Mouse (Mus musculus): ENCODE measurements around the gene B3galt6. TPM values are rescaled to one million over a fixed set of nuclear protein-coding genes. Genes with fewer than 3 reads are reported as not detected.

B3galt6 gene
- total RNA-seq (2022), result 1 to 10 TPM; 7.8 to 9.5 (median 8.9) TPM

DNA sequence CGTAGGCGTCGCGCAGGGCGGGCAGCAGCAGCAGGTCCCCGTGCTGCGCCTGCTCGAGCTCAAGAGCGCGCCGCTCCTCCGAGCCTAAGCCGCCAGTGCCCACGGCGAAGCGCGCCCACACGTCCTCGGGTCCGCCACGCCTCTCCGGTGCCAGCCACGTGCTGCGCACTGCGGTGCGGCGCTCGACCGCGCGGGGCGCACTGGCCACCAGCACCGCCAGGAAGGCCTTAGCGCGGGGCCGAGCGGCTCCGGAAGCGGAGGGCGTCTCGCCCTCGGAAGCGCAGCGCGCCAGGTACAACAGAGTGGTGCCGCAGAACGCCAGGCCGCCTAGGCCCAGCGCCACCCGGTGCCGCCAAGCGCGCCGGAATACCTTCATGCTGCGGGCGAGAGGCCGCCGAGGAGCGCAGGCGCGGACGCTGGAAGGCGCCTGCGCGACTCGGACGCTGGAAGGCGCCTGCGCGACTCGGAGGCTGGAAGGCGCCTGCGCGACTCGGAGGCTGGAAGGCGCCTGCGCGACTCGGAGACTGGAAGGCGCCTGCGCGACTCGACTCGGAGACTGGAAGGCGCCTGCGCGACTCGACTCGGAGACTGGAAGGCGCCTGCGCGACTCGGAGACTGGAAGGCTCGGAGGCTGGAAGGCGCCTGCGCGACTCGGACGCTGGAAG is at the start of gene B3galt6, which contains the start of gene Sdf4:
Gene B3galt6 (minus strand): TSS at position 409 of the 665 bp plus-strand sequence.
Gene Sdf4 (plus strand): TSS at position 632 of the 665 bp plus-strand sequence.
- peak; percentile 75 for DNase-seq

DNA sequence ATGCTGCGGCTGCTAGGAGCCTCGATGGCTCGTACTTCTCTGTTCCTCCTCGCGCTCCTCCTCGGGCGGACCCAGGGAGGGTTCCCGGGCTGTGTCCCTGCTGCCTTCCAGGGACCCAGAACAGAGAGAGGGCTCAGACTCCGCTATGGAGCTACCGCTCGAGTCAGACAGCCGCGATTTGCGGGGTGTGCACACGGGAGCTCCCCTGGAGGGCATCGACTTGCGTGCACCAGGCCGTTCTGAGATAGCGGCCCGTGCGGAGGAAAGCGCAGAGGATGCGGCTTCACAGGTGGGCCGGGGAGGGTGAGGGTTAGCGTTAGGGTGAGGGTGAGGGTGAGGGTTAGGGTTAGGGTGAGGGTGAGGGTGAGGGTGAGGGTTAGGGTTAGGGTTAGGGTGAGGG is 42.5 kb upstream of the B3galt6 start:
- DNase-seq, result no peak

DNA sequence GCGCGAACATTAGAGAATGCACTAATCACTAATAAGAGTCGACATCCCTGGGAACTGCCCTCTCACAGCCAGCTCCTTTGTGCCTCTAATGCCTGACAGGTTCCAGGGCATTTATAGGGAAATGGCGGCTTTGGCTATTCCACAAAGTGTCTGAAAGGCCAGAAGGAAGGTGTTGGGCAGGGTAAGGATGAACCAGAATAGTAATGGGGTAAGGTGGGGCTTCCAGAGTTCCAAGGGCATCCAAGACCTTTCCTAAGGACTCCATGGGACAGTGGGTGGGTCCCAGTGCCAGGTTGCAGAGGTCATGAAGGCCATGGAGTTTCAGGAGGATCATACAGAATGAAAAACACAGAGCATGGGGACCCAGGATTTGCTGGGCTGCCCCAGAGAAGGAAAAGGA is 41.9 kb upstream of the B3galt6 start:
- no peak for DNase-seq

DNA sequence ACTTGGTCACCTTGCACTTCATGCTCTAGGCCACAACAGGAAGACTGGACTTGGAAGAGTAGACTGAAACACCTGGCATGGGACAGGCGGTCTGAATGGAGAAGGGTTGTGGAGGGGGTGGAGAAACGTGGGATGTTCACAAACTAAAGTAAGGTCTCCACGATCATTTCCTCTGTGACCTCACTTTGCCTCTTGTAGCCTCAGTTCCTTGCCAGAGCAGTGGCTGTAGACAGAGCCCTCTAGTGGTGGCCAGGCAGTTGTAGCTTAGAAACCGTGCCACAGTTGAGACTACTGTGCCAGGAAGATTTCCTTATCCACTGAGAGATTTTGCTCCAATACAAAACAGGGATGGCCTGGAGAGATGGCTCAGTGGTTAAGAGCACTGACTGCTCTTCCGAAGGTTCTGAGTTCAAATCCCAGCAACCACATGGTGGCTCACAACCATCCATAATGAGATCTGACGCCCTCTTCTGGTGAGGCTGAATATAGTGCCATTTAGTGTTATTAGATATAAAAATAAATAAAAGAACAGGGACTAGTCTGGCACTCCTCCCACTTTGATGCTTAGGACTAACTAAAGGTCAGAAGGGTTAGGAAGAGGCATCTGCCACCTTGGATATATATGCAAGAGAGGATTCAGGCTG is 41.1 kb upstream of the B3galt6 start:
- no peak for DNase-seq

DNA sequence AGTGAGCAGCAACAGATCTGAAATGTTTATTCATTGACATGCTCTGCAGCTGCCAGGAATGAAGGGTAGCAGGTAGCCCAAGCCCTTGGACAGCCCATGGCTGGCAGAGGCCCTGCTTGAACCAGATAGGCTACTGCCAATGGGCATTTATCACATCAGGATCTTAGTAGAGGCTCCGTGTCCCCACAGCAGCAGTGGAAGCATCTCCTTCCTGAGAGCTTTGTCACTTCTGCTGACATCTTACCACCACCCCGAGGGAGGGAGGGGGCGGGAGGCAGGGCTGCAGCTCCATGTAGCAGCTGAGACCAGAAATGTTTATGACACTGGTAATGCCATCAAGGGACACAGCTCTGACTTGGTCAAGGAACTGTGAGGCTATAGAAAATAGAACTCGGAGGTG is 40.4 kb upstream of the B3galt6 start:
- no peak for DNase-seq

DNA sequence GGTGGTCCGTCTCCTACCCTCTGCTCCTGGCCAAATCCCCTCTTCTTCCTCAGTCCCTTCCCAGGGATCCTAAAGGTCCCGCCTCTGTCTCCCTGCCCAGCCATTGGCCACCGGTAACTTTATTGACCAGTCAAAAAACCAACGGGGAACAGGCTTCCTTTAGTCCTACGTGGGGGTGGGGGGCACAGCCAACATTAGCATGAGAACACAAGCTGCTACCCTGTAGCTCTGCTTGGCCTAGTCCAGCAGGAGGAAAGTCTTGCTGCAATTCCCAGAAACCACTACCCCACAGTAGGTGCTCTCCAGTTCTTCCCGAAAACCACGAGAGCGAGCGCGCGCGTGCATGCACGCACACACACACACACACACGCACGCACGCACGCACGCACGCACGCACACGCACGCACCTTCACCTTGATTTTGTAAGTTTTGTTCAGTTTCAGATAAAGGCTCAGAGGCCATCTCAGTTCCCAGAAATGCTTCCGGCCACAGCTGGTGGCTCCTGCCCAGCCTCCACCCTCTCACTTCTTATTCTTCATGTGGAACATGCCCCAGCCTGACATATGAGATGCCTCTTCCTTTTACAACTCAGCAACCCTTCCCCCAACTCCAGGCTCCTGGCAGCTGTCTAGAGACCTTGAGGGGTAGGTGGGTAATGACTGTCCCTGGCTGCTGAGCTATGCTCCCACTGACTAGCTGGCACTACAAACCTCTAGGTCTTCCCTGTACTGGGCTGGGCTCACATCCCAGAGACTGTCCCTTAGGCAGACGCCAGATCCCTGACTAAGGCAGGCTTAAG is 39.3 kb upstream of the B3galt6 start:
- peak; percentile 83 for DNase-seq

DNA sequence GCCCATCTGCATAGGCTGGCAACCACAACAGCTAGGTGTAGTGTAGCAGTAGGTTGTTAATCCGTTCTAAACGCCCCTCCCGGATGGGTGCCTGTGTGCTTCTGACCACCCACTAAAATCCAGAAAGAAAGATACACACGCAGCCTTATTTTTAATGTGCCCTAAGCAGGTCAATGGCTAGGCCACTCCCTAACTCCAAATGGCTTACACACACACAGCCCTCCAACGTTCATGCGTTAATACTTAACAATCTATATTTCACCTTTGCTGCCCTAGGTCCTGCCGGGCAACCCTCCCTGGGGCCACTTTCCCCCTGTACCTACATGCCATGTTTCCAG is 38.8 kb upstream of the B3galt6 start:
- no peak for DNase-seq

DNA sequence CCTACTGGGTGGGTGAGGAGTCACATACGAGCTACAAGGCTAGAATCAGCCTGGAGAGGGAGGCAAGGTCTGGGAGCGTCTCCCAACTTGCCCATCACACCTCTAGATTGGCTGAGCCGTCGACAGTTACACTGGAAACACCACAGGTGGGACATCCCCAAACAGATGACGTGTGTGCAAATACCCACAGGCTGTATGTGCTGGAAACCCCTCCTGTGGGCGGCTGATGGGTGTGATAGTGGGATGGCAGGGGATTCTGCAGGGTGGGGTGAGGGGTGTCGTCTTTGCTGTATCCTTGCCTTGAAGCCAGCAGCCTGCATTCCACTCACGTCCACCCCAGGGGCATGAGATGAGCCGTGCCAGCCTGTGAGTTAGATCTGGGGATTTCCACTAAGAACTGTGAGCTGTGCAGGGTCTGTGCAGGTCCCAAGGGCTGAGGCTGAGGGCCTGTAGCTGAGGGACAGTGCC is 38.2 kb upstream of the B3galt6 start:
- DNase-seq, result no peak

DNA sequence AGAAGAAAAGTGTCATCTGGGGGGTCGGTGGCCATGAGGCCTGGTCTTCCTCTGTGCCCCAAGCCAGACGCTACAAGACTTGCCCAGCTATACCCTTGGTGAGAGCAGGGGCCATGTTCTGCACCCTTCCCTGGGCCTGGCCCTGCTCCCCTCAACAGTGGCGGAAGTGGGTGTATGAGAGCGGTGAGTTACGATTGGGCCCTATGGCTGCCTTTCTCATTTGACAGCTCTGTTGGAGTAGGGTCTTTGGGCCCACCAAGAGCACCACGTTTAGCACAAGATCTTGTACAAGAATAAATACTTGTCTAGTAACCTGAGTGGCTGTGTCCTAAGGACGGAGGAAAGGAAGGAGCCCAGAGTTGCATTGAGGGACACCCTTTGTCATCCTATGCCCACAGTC is 36.1 kb upstream of the B3galt6 start:
- no peak for DNase-seq

DNA sequence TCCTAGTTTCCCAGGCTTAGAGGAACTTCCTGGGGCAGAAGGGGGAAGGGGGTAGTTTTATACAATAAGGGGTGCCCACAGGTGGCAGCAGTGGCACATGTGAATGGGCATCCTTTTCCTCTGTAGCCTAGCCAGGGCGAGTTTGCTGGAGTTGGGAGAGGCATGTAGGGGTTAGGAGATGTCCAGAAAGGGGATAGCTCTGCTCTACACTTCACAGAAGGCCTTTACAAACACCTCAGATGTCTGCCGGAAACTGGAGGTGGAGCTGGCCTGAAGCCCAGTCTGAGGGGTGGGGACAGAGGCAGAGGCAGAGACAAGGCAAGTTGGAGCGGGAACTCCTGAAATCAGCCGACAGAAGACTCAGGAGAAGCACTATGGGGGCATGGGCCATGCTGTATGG is 33.6 kb upstream of the B3galt6 start, which contains the start of gene Tnfrsf18:
Gene Tnfrsf18 (plus strand): TSS at position 152 of the 400 bp plus-strand sequence.
- DNase-seq, result no peak

DNA sequence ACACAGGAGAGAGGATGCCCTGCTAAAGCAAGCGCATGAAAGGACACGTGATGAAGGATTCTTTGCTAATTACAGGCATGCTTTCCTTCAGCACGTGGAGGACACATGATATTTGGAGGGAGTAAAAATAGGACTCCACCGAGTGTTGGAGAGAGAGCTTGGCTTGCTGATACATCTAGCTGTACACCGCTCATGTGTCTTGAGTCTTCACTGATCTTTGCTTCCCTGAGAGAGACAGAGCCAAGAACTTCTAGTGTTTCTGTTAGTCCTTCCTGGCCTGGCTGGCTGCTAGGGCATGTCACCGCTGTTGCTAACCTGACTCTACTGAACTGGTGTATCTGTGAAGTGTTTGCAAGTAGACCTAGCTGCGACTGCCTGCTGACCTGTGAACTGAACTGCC is 31.7 kb upstream of the B3galt6 start:
- no peak for DNase-seq

DNA sequence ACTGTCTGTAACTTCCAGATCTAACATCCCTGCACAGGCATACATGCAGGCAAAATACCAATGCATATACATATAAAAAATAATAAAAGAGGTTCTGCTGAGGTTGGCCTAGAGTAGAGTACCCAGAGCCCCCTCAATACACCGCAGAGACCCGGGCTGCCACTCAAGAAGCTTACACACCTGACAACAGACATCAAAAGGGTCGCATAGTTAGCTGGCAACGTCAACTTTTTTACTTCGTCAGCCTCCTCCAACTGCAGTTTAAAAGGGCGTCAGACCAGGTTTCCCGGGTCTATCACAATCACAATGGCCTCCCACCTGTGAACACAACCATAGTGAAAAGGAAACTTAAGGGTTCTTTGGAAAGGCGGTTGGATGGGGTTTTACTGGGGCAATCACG is 31.1 kb upstream of the B3galt6 start:
- DNase-seq, result no peak

DNA sequence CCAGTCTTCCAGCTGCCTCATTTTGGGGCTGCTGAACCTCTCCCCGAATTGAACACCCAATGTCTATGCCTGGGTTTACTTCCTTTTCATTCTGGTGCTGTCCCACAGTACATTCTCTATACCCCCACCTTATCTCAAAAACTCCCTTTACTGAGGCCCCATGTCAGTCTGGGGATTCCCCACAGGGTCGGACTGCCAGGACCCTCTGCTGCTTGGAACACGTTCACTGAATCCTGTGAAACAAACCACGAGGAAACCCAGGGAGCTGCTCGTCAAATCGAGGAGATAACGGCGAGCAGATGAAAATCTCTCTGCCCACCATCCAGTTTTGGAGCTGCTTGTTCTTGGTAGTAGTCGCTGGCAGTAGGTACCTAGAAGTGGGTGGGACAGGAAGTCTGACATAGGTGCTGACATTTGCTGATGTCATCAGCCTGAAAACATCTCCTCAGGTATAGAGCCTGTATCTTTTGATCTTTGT is 29.5 kb upstream of the B3galt6 start:
- no peak for DNase-seq

DNA sequence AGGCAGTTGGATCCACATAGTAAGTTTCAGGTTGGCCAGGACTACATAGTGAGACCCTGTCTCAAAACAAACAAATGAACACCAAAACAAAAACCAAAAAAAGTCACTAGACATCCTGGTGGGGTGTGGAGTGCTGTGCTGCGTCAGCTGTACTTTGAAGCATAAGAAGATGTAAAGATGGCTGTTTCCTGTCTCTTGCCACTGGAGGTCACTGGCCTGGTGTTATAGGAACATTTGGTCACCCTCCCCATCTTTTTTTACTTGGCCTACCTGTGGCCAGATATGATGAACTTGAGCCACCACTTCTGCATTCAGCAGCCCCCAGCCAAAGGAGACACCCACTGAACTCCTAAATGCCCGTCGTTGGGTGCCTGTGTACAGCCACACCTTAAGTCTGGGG is 28.9 kb upstream of the B3galt6 start:
- DNase-seq, result no peak

DNA sequence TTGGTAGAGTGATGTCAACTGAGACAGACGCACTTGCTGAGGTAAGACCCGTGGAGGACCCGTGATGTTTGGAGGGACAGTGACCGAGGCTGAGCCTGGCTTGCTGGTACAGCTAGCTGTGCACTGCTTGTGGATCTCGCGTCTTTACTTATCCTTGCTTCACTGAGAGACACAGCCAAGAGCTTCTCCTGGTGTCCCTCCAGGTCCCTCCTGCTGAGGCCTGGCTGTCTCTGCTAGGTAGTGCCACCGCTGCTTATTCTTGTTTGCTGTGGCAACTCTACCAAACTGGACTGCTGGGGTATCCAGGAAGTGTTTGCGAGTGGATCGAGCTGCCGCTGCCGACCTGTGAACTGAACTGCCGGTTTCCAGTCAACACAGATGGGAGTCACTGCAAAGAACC is 27.3 kb upstream of the B3galt6 start:
- no peak for DNase-seq

DNA sequence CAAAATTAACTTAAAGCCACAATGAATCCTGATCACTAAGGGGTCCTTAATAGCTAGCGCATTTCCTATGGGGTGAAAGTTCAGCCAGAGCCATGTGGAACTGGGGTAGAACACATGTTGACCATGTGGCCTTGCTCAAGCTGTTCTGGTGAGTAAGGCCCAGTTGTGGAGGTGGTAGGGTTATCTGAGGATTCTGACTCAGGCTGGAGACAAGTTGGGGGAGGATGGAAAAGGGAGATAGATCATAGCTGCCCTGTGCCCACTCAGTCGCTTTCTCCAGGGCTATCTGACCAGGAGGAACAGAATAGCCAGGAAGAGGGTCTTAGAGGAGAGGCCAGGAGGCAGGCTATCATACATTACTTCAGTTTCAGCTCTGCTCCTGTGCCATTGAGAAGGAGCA is 22.0 kb upstream of the B3galt6 start:
- DNase-seq, result peak; percentile 45

DNA sequence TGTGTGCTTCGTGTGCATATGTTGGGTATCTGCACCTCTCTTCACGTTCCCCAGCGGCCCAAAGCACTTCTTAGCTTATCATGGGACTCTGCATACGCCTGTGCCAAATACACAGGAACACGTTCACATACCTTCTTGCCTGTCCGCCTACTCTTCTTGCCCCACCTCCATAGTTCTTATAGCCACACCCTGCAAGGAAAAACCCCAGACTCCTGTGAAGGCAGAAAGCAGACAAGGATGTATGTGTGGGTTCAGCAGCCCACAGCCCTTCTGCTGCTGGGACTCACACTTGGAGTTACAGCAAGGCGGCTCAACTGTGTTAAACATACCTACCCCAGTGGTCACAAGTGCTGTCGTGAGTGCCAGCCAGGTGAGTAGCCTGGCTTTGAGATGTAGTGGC is 21.2 kb upstream of the B3galt6 start, which contains the start of gene Tnfrsf4:
Gene Tnfrsf4 (plus strand): TSS at position 207 of the 400 bp plus-strand sequence.
- no peak for DNase-seq

DNA sequence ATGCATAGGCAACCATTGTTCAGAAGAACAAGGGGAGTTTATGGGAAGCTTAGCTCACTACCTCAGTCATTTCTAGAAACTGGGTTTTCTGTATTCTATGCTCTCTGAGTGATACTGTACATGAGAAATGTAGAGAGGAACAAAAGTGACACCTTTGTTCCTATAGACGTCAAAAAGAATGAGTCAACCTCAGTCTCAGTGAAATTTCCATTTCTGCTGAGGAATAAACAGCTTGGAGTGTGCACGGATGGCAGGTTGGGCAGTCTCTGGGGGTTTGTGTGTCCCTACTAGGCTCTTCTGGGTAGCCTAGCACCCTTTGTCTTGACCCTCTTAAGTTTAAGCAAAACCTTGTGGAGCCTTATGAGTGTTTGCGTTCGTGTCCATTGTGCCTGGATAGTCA is 15.9 kb upstream of the B3galt6 start:
- DNase-seq, result no peak

DNA sequence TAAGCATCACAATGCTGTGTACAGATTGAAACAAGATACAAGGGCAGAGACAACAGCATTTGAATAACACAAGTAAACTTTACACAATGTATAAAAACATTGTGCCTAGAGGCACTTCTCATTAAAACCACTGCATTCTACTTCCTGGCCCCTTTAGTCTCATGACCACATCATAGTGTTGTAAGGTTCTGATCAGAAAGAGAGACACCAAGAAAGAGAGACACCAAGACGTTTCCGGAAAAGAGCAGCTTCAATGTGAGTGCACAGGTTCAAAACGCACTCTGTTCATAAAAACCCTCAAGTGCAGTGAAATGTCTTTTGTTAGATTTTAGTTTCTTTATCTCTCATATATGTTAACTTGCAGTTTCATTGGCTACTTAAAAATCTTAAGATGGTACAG is 11.7 kb upstream of the B3galt6 start:
- no peak for DNase-seq

DNA sequence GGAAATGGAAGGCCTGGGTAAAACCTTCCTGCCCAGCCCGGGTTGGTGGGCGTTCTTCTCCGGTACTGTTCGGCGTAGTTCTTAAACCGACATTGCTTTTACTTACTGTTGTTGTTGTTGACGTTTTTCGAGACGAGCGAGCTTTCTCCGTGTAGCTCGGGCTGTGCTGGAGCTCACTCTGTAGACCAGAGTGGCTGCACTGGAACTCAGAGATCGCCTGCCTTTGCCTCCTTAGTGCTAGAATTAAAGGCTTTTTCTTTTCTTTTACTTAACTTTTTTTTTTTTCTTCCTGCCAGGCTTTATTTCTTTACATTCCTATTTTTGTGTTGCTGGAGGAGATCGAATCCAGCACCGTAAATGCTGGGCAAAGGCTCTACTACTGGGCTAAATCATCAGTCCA is 1.2 kb upstream of the B3galt6 start:
- DNase-seq, result no peak

DNA sequence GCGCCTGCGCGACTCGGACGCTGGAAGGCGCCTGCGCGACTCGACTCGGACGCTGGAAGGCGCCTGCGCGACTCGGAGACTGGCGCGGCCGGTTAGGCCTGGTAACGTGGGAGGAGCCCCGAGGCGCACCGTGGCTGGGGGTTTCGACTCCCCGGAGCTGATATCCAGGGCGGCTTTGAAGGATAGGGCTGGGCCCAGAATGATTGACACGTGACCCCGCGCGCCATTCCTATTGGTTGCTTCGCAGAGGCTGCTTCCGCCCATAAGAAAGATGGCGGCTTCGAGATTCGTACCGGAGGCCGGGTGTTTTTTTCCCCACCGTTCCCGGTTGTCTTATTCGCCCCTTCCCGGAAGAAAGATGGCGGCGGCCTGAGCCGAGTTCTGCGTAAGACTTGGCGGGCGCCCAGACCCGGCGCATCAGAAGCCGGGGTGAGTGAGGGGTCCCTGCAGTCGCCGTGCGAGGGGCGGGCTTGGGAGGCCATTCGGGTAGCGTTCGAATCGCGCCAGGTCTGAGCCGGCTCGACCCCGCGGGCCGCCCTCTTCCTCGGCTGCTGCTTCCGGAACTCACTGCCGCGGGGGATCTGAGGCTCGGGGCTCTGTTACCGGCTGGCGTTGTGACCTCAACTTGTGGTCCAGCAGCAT is 578 bp upstream of the B3galt6 start:
- peak; percentile 94 for DNase-seq

DNA sequence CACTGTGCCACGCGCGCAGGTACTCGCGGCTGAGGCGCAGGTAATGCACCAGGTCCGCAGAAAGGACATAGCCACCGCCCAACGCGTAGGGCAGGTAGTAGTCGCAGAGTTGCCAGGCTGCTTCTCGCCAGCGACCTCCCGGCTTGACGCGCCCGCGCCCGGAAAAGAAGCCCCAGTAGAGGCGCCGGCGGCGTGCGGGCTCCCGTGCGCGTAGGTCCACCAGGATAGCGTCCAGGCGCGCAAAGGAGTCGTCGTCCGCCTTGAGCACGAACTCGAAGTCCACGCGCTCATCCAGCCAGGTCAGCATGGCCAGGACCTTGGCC is 580 bp downstream of the B3galt6 start:
- DNase-seq, result peak; percentile 58
